Mouse (Mus musculus) bone marrow macrophage, adult 2 months (primary cell): ENCODE data around the gene Adcy5.

Experiments
- CTCF ChIP-seq: IDR thresholded peaks from 2 replicates; pipeline ENCODE4 v1.5.1; 2012; ENCODE audit warnings: low read depth, mild to moderate bottlenecking, low read length, moderate library complexity
- POLR2A ChIP-seq: IDR thresholded peaks from 2 replicates; pipeline ENCODE4 v1.6.1; 2012; ENCODE audit warnings: mild to moderate bottlenecking, low read depth, low read length, borderline replicate concordance

DNA sequence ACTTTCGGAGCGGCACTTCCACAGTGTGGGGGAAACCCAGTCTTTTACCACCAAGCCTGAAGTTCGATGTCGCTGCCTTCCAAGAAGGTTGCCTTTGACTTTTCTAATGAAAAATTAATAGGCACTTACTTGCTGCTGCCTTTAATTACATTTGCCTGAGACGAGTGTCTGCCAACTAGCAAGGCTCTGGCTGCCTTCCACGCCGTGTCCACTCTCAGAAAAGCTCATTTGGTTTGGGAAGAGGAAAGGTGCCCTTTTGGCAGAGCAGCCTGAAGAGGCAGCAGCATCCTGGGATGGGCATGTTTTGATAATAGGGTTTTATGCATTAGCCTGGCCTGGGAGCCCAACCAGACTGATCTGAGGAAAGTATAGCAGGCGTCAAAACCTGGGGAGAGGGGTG lies 12.8 kb upstream of the Adcy5 start:
- TF ChIP-seq POLR2A, result no peak
- no peak for TF ChIP-seq CTCF
